Mouse (Mus musculus) hindbrain, embryonic 11.5 days (tissue): ENCODE results near the gene Pheta1. TPM values are rescaled to one million over a fixed set of nuclear protein-coding genes. Genes with fewer than 3 reads are reported as not detected.

Source experiments
- ATAC-seq: fragments of 200-750 bp; cut with Nextera tagmentation; 2 replicates; pipeline ENCODE4 v1.8.0; 2017; ENCODE audit warnings: mild to moderate bottlenecking, moderate TSS enrichment, moderate library complexity; ENCODE audit not compliant: low FRiP score
- DNase-seq: peaks from one replicate; pipeline ENCODE4 v3.0.0-alpha.2; 2015; ENCODE audit warnings: low spot score
- H3K27ac ChIP-seq: fragments of 300-500 bp; sonication (generic); 2 replicates; pipeline ENCODE4 v1.5.1; 2014; ENCODE audit warnings: mild to moderate bottlenecking, low read depth, low read length
- H3K27me3 ChIP-seq: fragments of 300-500 bp; sonication (generic); 2 replicates; pipeline ENCODE4 v1.6.1; 2014; ENCODE audit warnings: mild to moderate bottlenecking, low read length, moderate library complexity, mixed read lengths; ENCODE audit not compliant: control insufficient read depth, insufficient read depth
- H3K36me3 ChIP-seq: fragments of 300-500 bp; sonication (generic); 2 replicates; pipeline ENCODE4 v1.6.1; 2014; ENCODE audit warnings: mild to moderate bottlenecking, low read length, moderate library complexity, mixed read lengths; ENCODE audit not compliant: control insufficient read depth, insufficient read depth
- H3K4me1 ChIP-seq: fragments of 300-500 bp; sonication (generic); replicated peaks from 2 replicates; pipeline ENCODE4 v1.6.1; 2014; ENCODE audit warnings: low read length, mixed read lengths; ENCODE audit not compliant: control insufficient read depth, insufficient read depth
- H3K4me2 ChIP-seq: fragments of 300-500 bp; sonication (generic); replicated peaks from 2 replicates; pipeline ENCODE4 v1.6.1; 2014; ENCODE audit warnings: mild to moderate bottlenecking, low read depth, low read length
- H3K4me3 ChIP-seq: fragments of 300-500 bp; sonication (generic); 2 replicates; pipeline ENCODE4 v1.5.1; 2014; ENCODE audit warnings: low read depth, low read length
- H3K9ac ChIP-seq: fragments of 300-500 bp; sonication (generic); 2 replicates; pipeline ENCODE4 v1.6.1; 2014; ENCODE audit warnings: low read depth, low read length
- H3K9me3 ChIP-seq: fragments of 300-500 bp; sonication (generic); 2 replicates; pipeline ENCODE4 v1.6.1; 2016; ENCODE audit warnings: low read length; ENCODE audit not compliant: control insufficient read depth
- WGBS: fragments of 180-500 bp; shearing (Covaris S2); extraction: QIAGEN DNeasy Blood & Tissue Kit; methylation state at CpG from one replicate; pipeline ENCODE4 v1.1.7; 2014; 5-methylcytosine and 5-hydroxymethylcytosine counted together
- polyA plus RNA-seq: library from polyadenylated mRNA; unstranded; fragments of >200 nt; fragmentation: Nextera tagmentation; extraction: Ambion mirVana; gene quantifications from 2 replicates; pipeline ENCODE4 v1.2.1, GENCODE M21; 2014

Pheta1 gene
- polyA plus RNA-seq, 1 experiment from 2014 or later, result 27.0 TPM

DNA sequence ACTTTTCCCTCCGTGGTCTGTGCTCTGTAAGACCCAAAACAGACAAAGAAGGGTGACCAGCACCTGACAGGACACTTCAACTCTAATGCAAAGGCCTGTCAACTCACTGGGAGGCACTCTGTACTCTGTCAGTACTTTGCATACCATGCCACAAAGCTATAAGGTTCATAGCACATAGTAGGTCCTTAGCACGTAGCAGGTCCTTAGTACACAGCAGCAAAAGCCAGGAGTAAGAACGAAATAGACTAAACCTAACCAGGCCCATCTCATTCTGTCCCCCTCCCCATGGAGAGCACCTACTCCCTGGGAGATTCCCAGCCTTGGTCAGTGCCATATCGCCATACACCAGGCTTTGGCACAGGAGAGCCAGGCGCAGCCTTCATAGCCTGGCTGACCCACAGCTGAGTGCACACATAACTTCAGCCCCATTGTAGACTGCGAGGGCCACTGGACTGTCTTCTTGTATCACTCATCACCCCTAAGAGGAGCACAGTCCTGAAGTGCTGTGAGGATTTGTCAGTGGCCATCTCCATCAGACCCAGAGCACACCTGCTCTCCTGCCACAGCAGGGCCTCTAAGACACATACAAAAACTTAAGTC lies 17.7 kb upstream of the Pheta1 start:
- Histone ChIP-seq H3K27me3 (peaks cover 12% of the 10 kb centered on the region), H3K27ac (no peak overlapping the region), H3K4me2 (no peak overlapping the region), H3K9ac (no peak overlapping the region), H3K9me3 (no peaks in the 10 kb centered on the region), H3K4me1 (peaks cover 19% of the 10 kb centered on the region), H3K4me3 (no peak overlapping the region), H3K36me3 (no peaks in the 10 kb centered on the region)
- WGBS, result 88% methylated on average over 6 of the region's 6 CpGs
- ATAC-seq (no peak), DNase-seq (no peak)

GRCm38 (mm10) chr5:121832376-121833155 lies 16.2 kb upstream of the Pheta1 start:
- H3K4me3 ChIP-seq, result no peak overlapping the region
- DNase-seq, result no peak
- H3K36me3 ChIP-seq, result no peaks in the 10 kb centered on the region
- no peak overlapping the region for H3K4me2 ChIP-seq
- H3K9ac ChIP-seq, result no peak overlapping the region
- no peak overlapping the region for H3K27ac ChIP-seq
- peaks cover 19% of the 10 kb centered on the region for H3K4me1 ChIP-seq
- H3K9me3 ChIP-seq, result no peaks in the 10 kb centered on the region
- WGBS, result 79% methylated on average over 6 of the region's 6 CpGs
- peaks cover 20% of the 10 kb centered on the region for H3K27me3 ChIP-seq
- ATAC-seq, result no peak

DNA sequence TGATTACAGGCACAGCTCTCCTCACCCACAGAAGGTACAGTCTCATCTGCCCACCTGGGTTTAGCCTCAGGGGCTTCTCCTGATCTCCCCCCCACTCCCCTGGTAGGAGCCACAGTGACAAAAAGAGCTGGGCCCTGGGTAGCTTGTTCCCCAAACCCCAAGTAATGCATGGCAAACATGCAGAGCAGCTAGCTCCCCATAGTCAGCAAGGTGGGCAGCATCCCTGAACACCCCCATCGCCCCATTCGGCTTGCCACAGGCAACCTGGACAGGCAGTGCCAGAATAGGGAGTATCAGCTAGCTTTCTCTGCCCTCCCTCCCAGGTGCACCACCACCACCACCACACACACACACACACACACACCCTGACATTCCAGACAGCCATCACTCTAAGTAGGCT lies 15.6 kb upstream of the Pheta1 start:
- H3K4me2 ChIP-seq, result no peak overlapping the region
- H3K27me3 ChIP-seq, result peaks cover 24% of the 10 kb centered on the region
- H3K9me3 ChIP-seq, result no peaks in the 10 kb centered on the region
- peaks cover 18% of the 10 kb centered on the region for H3K4me1 ChIP-seq
- DNase-seq, result no peak
- WGBS, result 96% methylated on average over 2 of the region's 2 CpGs
- H3K9ac ChIP-seq, result no peak overlapping the region
- H3K36me3 ChIP-seq, result no peaks in the 10 kb centered on the region
- no peak for ATAC-seq
- no peak overlapping the region for H3K27ac ChIP-seq
- H3K4me3 ChIP-seq, result no peak overlapping the region

- H3K36me3 ChIP-seq, result no peaks in the 10 kb centered on the region
- ATAC-seq, result no peak
- peaks cover 26% of the 10 kb centered on the region for H3K27me3 ChIP-seq
- no peak overlapping the region for H3K9ac ChIP-seq
- H3K27ac ChIP-seq, result no peak overlapping the region
- H3K4me2 ChIP-seq, result peak overlapping the region; percentile 5; the same call in 1 of the 2 replicates
- no peak overlapping the region for H3K4me3 ChIP-seq
- DNase-seq, result no peak
- H3K9me3 ChIP-seq, result no peaks in the 10 kb centered on the region
- H3K4me1 ChIP-seq, result peaks cover 14% of the 10 kb centered on the region
- WGBS, result 51% methylated on average over 10 of the region's 10 CpGs
Measured at GRCm38 (mm10) chr5:121833572-121834240, 15.1 kb upstream of the Pheta1 start.

- 74% methylated on average over 7 of the region's 7 CpGs for WGBS
- H3K4me1 ChIP-seq, result peaks cover 11% of the 10 kb centered on the region
- H3K9me3 ChIP-seq, result no peaks in the 10 kb centered on the region
- H3K4me3 ChIP-seq, result no peak overlapping the region
- peak overlapping the region; percentile 5 for H3K4me2 ChIP-seq
- no peaks in the 10 kb centered on the region for H3K36me3 ChIP-seq
- H3K9ac ChIP-seq, result no peak overlapping the region
- DNase-seq (no peak), ATAC-seq (no peak)
- peaks cover 31% of the 10 kb centered on the region for H3K27me3 ChIP-seq
- no peak overlapping the region for H3K27ac ChIP-seq
Measured at GRCm38 (mm10) chr5:121834241-121834606, 14.6 kb upstream of the Pheta1 start.

GRCm38 (mm10) chr5:121834991-121835747 lies 13.6 kb upstream of the Pheta1 start:
- Histone ChIP-seq H3K27me3 (peaks cover 28% of the 10 kb centered on the region), H3K27ac (no peak overlapping the region), H3K36me3 (no peaks in the 10 kb centered on the region), H3K4me2 (peak overlapping the region; percentile 96), H3K4me1 (peaks cover 11% of the 10 kb centered on the region), H3K4me3 (peak overlapping the region; percentile 70), H3K9me3 (no peaks in the 10 kb centered on the region), H3K9ac (no peak overlapping the region; the same call in 1 of the 2 replicates)
- 43% methylated on average over 12 of the region's 12 CpGs for WGBS
- ATAC-seq (no peak), DNase-seq (no peak)

- ATAC-seq (peak; percentile 28; the same call in 1 of the 2 replicates), DNase-seq (peak; percentile 45)
- Histone ChIP-seq H3K9ac (peak overlapping the region; percentile 72), H3K4me1 (peaks cover 11% of the 10 kb centered on the region), H3K27ac (peak overlapping the region; percentile 68), H3K4me3 (peak overlapping the region; percentile 70), H3K4me2 (peak overlapping the region; percentile 96), H3K9me3 (no peaks in the 10 kb centered on the region), H3K36me3 (no peaks in the 10 kb centered on the region), H3K27me3 (peaks cover 26% of the 10 kb centered on the region)
- WGBS, result under 1% methylated on average over 40 of the region's 51 CpGs
Measured at GRCm38 (mm10) chr5:121835949-121836691, 12.7 kb upstream of the Pheta1 start.
